Mouse (Mus musculus) lung, postnatal 36 days (tissue): ENCODE data around the gene Olig2.

ENCODE experiments used
- DNase-seq: peaks from one replicate; pipeline ENCODE4 v3.0.0; 2022; ENCODE audit warnings: mixed read lengths

The Olig2 gene

DNA sequence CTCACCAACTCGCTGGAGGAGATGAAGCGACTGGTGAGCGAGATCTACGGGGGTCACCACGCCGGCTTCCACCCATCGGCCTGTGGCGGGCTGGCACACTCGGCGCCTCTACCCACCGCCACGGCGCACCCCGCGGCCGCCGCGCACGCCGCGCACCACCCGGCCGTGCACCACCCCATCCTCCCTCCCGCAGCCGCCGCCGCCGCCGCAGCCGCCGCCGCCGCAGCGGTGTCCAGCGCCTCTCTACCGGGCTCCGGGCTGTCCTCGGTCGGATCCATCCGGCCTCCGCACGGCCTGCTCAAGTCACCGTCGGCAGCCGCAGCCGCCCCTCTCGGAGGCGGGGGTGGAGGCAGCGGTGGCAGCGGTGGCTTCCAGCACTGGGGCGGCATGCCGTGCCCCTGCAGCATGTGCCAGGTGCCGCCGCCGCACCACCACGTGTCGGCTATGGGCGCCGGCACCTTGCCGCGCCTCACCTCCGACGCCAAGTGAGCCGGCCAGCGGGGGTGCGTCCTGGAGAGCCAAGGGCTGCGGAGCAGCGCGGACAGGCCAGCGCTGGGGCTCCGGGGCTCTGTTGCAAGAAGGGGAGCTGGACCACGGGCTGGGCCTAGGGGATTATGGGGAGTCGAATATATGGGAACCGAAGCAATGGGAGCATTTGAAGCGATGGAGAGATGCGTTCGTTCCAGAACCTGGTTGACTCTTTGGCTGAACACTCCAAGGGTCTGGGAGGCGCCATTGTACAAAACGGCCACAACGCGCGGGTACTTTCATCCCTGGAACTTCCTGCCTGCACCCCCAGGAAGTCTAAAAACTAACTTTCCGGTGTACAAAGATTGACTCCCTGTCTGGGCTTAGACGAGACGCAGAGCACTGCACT is 1.9 kb downstream of the Olig2 start:
- no peak for DNase-seq

DNA sequence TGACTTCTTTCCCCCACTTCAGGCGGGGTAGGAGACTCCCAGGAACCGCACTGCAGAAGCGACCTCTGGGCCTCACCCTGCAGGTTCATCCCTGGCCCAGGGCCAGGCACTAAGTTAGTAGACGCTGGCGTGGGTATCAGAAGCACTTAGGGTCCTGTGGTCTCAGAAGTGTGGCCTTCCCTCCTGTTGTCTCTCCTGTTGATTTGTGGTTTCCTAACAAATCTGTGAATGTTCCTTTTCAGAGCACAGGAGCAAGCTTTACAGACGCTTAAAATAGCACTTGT is 2.4 kb downstream of the Olig2 start:
- DNase-seq, result no peak

DNA sequence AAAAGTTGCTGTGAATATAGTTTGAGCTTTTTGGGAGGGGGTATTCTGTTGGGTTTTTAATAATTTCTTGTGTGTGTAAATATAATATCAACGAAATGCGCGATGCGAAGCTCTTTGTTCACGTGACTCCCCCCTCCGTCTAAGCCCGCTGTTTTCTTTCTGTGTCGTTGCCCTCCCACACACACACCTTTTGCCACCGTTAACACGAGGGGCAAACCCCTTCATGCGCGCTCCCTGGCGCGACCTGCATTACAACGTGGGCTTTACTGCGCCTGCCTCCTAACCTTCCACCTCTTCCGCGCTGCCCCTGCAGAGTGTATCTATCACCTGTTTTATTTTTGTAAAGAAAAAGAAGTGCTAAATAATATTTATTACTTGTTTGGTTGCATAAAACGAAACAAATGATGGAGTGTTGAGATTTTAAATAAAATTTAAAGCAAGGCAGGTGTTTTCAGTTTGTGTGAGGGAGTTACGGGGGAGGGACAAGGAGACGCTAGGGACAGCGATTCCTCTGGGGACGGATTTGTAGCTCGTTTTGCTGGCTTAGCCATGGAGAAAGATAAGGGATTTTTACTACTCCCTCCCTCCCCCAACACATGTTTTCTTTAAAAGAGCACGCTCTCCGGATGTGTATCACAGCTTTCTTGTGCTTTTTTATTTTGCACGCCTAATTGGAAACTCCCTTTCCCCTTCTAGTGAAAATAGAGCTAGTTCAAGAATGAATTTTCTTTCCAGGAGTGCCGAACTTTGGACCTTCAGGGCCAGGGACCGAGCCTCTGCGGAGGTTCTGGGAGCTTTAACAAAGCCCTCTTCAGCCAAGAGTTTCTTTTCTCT is 3.2 kb downstream of the Olig2 start:
- no peak for DNase-seq

DNA sequence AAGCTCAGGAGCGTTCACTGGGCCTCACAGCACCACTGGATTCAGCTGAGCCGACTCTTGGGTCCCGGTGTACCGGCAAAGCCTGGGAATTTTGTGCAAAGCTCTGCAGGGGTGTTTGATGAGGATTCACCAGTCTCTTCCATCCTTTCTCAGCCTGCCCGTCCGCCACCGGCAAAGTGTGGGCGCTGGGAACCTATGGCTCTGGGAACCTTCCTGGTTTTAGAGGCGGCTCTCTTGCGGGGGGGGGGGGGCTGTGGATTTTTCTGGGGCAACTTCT is 3.8 kb downstream of the Olig2 start:
- no peak for DNase-seq

DNA sequence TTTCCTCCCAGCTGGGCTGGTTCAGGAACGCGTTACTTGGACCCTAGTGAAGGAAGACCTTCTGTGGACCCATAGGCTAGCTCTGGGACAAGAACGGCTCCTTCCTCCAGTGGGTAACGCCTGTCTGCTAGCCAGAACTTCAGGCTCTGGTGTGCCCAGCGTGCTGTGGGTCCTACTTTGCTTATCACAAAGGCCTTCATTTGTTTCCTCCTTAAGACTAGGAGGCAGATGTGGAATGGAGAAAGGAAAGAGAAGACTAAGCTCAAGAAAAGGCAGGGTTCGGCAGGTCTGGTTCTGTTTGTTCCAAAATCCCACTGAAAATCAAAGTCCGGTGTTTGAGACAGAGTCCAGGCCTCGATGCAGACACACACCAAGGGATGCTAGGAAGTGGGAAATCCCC is 4.4 kb downstream of the Olig2 start:
- DNase-seq, result no peak

DNA sequence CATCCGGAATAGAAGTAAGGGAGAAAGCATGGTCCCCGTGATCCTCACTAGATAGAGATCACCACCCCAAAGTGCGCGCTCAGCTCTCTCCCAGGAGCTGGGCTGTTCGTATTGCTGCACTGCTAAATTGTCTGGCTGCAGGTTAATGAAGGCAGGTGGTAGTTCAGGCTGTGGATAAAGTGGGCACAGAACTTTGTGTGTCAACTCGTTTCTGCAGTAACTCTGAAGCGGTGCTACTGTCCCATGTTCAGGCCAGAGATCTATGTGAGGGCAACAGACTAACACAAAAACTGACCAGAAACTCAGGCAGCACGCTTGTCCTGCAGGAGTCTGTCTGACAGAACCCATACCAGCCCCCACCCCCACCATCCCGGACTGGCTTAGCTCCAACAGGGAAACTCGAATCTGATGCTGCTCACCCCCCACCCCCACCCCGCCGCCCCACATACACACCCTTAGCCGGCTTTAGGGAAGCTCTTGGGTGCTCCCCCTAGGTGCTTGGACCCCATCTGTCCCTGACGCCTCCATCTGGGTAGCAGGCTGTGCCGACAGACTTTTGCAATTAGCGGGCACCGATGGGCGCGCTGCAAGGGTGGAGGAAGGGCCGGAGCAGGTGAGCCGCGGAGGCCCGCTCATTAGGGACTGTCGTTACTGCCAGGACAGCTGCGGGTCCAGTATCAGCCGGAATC is 6.7 kb downstream of the Olig2 start:
- no peak for DNase-seq

DNA sequence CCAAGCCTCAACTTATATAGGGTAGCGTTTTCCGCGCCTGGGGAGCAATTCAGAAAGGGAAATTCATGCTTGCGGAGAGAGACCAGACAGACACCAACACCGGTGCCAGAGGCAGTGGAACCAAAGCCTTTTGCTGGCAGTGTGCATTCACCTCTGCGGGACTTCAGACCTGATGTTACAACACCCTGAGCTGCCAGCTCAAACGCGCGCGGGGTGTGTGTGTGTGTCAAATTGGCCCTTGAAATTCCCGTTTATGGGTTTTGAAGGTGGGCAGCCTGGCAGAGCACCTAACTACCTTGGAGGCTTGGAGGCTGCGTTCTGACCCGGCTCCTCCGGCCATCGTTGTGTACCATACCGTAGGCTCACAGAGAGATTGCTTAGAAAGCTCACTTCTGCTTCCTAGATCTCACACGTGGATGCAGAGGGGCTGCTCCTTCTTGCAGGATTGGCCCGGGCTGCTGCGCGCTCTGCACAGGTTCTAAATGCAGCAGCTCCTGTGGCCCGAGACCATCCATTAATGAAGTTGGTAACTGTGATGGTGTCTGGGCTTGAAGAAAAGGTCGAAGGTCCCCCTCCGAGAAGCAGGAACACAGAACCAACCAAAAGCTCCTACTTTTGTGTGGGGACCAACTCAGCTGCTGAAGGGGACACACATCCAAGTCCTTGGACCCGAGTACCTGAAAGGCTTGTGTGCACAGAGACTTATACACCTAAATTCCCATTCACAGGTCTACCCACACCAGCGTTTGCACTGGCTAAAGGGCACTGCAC is 7.4 kb downstream of the Olig2 start:
- no peak for DNase-seq

DNA sequence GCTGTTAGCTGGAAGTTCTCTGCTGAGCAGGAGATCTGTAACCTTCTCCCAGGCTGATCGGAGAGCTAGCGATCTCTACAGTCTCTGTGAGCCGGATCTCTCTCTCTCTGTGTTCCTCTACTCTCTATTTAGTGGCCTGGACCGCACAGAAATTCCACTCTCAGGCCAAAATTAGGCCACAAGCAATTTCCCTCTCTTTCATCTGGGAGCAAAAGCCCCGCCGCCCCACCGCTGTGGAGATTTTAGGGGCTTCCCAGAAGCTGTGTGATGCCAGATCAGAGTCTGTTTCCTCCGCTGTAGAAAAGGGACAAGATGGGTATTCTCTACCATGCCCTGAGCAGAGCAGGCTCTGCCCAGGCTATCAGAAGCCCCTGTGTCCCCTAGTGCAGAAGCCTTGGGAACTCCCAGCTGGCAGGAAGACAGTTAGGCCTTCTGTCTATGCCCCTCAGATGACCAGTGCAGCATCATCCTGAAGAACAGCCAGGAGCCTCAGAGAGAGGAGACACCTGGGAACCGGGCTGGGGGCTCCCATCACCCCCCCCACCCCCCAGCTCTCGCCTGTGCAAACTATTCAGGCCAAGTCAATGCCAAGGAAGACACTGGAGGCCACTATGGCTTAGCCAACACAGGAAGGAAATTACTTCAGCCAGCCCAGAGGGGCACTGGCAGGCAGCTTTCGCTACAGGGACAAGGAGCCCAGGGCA is 8.1 kb downstream of the Olig2 start:
- no peak for DNase-seq

DNA sequence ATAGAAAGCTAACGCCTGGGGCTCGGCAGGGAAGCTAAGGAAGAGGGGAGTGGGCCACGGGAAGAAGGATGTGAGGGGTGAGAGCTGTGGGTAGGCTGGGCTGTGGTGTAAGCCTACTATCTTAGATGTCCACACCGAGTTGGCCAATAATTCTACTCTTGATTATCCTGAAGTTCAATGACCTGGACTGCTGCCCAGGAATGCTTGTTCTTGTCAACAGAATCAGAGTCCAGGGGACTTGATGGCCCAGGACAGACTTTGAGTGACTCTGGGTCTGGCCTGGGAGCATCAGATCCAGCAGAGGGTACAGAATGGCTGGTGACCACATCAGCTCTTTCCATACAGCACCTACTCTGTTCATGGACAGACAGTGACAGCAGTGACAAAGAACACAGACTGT is 13.8 kb downstream of the Olig2 start:
- DNase-seq, result no peak

DNA sequence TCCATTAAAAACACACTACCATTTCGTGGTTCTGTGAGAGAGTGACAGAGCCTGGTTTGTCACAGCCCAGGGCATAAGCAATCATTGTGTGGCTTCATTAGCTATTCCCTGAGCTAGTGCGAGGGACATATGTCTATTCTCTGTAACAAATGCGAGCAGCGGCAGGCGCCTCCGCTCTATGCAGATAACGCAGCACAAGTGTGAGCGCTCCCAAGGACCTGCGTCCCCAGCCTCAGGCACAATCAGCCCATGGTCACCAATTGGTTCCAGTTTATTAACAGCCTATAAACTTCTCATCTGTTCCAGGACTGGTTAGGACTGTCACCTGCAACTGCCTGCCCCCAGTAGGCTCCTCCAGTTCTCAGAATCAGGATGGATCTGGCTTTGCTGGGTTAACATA is 21.0 kb downstream of the Olig2 start:
- DNase-seq, result no peak

DNA sequence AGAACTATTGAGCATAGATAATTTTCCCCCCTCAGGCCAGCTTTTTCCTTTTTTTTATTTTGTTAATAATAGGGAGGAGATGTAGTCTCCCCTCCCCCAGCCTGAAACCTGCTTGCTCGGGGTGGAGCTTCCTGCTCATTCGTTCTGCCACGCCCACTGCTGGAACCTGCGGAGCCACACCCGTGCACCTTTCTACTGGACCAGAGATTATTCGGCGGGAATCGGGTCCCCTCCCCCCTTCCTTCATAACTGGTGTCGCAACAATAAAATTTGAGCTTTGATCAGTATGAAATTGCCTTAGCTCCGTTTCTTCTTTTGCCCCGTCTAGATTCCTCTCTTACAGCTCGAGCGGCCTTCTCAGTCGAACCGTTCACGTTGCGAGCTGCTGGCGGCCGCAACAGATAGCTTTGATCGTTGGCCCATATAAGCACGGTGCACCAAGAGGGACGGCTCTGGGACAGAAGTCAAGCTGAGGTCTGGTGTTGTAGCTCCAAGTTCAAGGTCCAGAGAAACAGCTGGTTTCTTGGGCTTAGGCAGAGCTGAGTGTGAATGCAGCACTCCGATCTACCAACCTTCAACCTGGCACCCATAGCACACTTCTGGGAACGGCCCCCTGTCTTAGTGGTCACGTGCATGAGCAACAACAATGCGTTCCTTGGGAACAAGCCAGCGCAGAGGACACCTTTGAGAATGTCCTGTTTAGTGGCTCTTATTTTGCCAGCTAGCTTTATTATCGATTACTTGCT is 30.3 kb downstream of the Olig2 start:
- DNase-seq, result peak; percentile 4

DNA sequence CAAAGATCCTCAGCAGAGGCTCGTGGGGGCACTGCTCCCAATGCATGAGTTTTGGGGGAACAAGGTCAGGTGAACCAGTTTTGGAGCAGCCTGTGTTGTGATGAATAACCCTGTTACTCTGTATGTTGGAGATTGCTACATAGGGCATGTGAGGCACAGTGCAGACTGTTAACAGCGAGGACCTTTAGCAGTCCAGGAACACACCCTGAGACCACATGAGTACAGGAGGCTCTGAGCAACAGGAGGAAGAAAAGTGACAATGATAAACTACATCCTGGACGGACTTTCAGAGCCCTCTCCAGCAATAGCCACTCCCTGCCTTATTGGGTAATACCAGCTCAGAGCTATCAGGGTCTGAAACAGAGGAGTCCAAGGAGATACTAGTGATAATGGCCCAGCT is 33.7 kb downstream of the Olig2 start:
- DNase-seq, result no peak

DNA sequence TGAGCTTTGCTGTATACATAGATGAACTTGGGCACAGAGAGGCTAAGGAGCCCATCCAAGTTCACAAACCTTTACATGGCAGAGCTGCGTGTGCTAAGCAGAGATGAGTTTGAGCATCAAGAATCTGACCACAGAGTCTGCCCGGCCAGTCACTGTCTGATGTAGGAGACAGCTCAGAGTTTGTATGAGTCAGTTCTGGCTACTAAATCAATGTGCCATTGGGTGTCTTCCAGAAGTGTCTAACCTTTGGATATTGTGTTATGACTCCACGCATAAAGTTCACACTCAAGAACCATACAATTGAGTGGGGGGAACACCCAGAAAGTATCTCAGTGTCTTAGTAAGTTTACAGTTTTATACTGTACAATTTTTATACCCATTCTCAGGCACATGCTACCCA is 35.6 kb downstream of the Olig2 start:
- DNase-seq, result no peak

DNA sequence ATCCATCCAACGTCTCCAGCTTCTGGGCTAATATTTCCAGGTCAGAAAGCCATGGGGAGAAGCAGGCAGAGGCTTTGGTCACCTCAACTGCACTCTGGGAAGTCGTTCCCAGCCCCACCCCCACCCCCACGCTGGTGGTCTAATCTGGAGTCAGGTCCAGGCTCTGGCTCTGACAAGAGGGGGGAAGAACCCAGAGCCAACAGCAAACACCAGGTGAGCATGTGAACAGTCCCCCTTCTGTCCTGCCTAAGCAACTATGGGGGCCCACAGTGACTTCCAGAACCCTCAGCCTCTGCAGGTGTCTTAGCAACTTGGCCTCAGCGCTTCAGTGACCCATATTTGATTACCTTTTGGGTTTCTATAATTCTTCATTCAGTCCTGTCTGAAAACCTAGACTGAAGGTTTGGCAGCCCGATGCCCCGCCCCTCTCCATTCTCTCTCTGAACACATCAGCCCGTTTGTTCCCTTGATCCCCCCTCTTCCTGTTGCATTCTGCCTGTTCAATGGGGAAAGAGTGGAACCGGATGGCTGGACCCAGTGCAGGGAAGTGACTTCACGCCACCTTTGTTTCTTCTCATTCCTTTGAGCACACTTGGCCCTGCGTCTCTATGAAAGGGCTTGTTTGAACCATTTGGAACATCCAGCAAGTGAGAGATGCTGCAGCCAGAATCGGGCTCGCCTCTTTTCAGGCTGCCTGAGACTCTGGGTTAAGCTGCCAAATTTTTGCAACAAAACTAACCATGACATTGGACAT is 37.4 kb downstream of the Olig2 start:
- no peak for DNase-seq

DNA sequence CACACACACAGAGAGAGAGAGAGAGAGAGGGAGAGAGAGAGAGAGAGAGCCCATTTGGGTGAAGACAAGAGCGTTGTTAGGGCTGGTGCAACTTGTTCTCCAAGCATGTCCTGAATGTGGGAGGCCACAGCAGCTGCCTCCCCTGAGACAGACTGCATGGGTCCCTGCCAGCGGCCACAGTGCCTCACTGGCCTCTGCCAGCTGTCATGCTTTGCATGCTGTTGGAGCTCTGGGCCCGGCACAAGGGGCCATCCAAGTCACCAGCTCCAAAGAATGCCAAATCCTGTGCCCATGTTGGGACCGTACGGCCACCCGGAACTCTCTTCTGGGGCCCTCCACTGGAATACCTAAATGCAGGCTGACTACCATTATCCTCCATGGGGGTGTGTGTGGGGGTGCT is 40.7 kb downstream of the Olig2 start:
- no peak for DNase-seq

DNA sequence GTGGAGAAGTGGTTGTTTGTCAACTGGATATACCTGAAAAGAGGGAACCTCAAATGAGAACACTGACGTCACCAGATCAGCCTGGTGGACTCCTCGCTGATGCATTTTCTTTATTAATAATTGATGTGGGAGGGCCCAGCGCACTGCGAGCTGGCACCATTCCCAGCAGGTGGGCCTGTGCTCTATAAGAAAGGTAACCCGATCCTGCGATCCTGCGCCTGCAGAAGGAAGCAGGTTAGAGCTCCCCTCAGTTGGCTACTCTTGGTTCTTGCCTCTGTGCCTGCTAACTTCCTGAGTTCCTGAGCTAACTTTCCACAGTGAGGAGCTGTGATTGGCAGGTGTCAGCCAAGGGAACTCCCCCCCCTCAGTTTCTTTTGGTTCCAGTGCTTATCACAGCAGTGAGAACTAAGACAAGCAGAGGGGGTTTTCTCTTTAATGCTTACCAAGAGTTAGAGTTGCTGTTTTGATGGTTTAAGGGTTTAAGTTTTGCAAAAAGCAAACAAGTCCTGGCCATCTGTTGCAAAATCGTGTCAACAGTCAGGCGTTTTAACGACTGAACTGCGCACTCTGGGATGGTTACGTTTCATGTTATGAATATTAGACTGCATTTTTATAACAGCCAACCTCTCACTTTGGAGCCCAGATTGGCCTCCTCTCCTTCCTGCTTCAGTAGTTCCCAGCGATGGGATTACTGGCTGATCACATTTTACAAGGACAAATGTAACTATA is 43.6 kb downstream of the Olig2 start:
- DNase-seq, result no peak

DNA sequence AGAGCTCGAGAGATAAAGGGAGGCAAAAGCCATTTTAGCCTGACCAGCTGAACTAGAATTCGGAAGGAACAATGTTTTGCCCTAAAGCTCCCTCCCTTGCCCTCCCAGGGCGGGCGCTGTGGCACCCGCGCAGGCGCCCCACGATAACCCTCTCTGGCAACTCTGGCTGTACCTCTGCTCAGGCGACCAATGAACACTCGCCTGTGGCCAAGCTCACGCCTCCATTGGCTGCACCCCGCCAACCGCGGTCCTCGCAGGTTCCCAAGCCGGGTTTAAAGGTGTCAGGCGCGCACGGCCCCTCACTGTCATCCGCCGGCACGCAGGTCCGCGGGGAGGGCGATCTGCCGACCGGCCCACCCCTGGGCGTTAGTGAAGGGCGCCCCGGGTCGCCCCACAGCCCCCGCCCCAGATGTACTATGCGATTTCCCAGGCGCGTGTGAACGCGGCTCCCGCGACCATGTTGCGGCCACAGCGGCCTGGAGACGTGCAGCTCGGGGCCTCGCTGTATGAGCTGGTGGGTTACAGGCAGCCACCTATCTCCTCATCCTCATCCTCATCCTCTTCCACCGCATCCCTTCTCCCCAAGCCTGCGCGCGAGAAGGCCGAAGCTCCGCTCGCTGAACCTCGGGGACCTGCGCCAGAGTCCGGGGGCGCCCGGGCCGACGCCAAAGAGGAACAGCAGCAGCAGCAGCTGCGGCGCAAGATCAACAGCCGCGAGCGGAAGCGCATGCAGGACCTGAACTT is 44.4 kb downstream of the Olig2 start, which contains the start of gene Olig1:
Gene Olig1, plus strand, starts transcription at position 305 of the 744 bp plus-strand sequence.
- peak; percentile 28 for DNase-seq

DNA sequence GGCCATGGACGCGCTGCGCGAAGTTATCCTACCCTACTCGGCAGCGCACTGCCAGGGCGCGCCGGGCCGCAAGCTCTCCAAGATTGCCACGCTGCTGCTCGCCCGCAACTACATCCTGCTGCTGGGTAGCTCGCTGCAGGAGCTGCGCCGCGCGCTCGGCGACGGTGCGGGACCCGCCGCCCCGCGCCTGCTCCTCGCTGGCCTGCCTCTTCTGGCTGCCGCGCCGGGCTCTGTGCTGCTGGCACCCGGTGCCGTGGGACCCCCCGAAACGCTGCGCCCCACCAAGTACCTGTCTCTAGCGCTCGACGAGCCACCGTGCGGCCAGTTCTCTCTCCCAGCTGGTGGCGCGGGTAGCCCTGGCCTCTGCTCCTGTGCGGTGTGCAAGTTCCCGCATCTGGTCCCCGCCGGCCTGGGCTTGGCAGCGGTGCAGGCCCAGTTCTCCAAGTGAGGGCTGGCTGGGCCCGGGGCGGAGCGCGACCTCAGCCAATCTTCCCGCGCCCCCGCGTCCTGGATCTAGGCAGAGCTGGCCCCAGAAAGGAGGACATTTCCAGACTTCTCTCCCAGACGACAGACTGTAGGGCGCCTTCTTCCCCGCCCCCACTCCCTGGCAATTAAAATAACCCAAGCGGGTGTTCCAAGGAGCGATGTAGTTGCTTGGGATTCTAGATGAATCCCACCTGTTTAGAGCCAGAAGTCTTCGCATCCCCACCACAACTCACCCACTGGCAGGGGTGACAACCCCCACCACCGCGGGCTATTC is 45.1 kb downstream of the Olig2 start:
- no peak for DNase-seq
